Mouse (Mus musculus): Measurements from ENCODE around the gene Gm10428.

DNA sequence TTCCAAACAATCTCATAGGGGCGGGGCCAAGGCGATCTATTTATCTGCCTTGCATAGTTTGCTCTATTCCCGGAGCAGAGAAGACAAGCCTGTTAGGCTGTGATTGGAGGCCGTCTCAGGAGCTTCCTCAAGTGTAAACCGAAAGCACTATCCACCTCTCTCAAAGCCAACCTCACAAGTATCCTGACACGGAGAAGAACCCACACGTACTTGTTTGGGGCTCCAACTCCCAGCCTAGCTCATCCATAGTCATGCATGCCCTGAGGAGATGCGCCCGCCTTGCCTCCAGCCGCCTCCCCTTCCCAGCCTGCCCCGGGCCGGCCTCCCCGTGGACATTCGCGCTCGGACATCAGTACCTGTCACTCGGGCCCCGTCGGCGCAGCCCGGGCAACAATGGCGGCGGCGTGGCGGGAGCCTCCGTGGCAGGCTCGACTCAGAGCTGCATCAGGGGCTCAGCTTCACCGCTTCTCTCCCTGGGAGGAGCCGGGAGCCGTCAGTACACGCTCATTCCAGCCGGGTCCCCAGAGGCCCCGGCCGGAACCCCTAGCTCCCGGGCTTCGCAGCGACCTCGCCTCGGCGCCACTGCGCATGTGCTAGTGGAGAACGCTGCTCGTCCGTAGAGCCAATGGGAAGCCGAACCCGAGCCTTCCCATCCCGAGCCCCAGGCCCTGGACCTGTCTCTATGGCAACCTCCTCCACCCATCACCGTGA is 21.4 kb upstream of the Gm10428 start, which contains the start of gene Zfp287:
- TF ChIP-seq POLR2A (IDR thresholded peaks at IDR 0.05; ENCODE audit: borderline replicate concordance, extremely low read depth, low read depth, low read length) (no peak), CTCF (IDR thresholded peaks at IDR 0.05; ENCODE audit: insufficient read depth, low read length) (no peak)
